Mouse (Mus musculus) embryonic facial prominence, embryonic 11.5 days (tissue): ENCODE measurements around the gene Gm20388. TPM values are rescaled to one million over a fixed set of nuclear protein-coding genes. Genes with fewer than 3 reads are reported as not detected.

Source experiments
- ATAC-seq: fragments of 200-750 bp; cut with Nextera tagmentation; replicated peaks from 2 replicates; pipeline ENCODE4 v1.8.0; 2017; ENCODE audit warnings: low read depth; ENCODE audit not compliant: insufficient number of reproducible peaks, low FRiP score, low TSS enrichment
- DNase-seq: peaks from one replicate; pipeline ENCODE4 v3.0.0-alpha.2; 2015; ENCODE audit warnings: low spot score
- H3K27ac ChIP-seq: fragments of 300-500 bp; sonication (generic); replicated peaks from 2 replicates; pipeline ENCODE4 v1.5.1; 2014; ENCODE audit warnings: mild to moderate bottlenecking, low read depth, low read length, control low read depth
- H3K27me3 ChIP-seq: fragments of 300-500 bp; sonication (generic); 2 replicates; pipeline ENCODE4 v1.6.1; 2014; ENCODE audit warnings: mild to moderate bottlenecking, low read length, moderate library complexity, mixed read lengths; ENCODE audit not compliant: control insufficient read depth, insufficient read depth
- H3K36me3 ChIP-seq: fragments of 300-500 bp; sonication (generic); replicated peaks from 2 replicates; pipeline ENCODE4 v1.6.1; 2014; ENCODE audit warnings: low read depth, mild to moderate bottlenecking, low read length, moderate library complexity, mixed read lengths; ENCODE audit not compliant: control insufficient read depth, insufficient read depth
- H3K4me1 ChIP-seq: fragments of 300-500 bp; sonication (generic); 2 replicates; pipeline ENCODE4 v1.6.1; 2014; ENCODE audit warnings: low read length, mixed read lengths; ENCODE audit not compliant: control insufficient read depth, insufficient read depth
- H3K4me2 ChIP-seq: fragments of 300-500 bp; sonication (generic); 2 replicates; pipeline ENCODE4 v1.6.1; 2014; ENCODE audit warnings: low read depth, mild to moderate bottlenecking, control low read depth, low read length, moderate library complexity
- H3K4me3 ChIP-seq: fragments of 300-500 bp; sonication (generic); 2 replicates; pipeline ENCODE4 v1.5.1; 2014; ENCODE audit warnings: low read depth, low read length, control low read depth
- H3K9ac ChIP-seq: fragments of 300-500 bp; sonication (generic); replicated peaks from 2 replicates; pipeline ENCODE4 v1.6.1; 2014; ENCODE audit warnings: mild to moderate bottlenecking, control low read depth, low read length
- H3K9me3 ChIP-seq: fragments of 300-500 bp; sonication (generic); replicated peaks from 2 replicates; pipeline ENCODE4 v1.6.1; 2016; ENCODE audit warnings: mild to moderate bottlenecking, low read length, inconsistent platforms, mixed read lengths; ENCODE audit not compliant: control insufficient read depth
- WGBS: fragments of 180-500 bp; shearing (Covaris S2); extraction: QIAGEN DNeasy Blood & Tissue Kit; methylation state at CpG from one replicate; pipeline ENCODE4 v1.1.7; 2014; 5-methylcytosine and 5-hydroxymethylcytosine counted together
- polyA plus RNA-seq: library from polyadenylated mRNA; unstranded; fragments of >200 nt; fragmentation: Nextera tagmentation; extraction: Ambion mirVana; gene quantifications from 2 replicates; pipeline ENCODE4 v1.2.1, GENCODE M21; 2014

Gm20388 gene
- polyA plus RNA-seq, 1 experiment from 2014 or later, result 3.1 TPM

GRCm38 (mm10) chr8:123135806-123136205 is 3225.2 kb downstream of the Gm20388 start:
- no peak for DNase-seq
- H3K4me2 ChIP-seq, result no peak overlapping the region

GRCm38 (mm10) chr8:123136287-123136686 is 3225.6 kb downstream of the Gm20388 start:
- H3K4me2 ChIP-seq, result no peak overlapping the region; the same call in 1 of the 2 replicates
- ATAC-seq, result no peak

More at GRCm38 (mm10) chr8:123135806-123136205, 3225.2 kb downstream of the Gm20388 start:
- no peak for ATAC-seq
- Histone ChIP-seq H3K4me1 (no peaks in the 10 kb centered on the region), H3K27ac (no peak overlapping the region), H3K9me3 (no peaks in the 10 kb centered on the region), H3K4me3 (no peak overlapping the region), H3K9ac (no peak overlapping the region), H3K27me3 (no peaks in the 10 kb centered on the region), H3K36me3 (no peaks in the 10 kb centered on the region)
- WGBS, result 43% methylated on average over 9 of the region's 9 CpGs

GRCm38 (mm10) chr8:123137645-123138077 is 3227.0 kb downstream of the Gm20388 start:
- Histone ChIP-seq H3K27ac (no peak overlapping the region; the same call in 1 of the 2 replicates), H3K36me3 (no peaks in the 10 kb centered on the region), H3K9me3 (no peaks in the 10 kb centered on the region), H3K27me3 (no peaks in the 10 kb centered on the region), H3K4me1 (no peaks in the 10 kb centered on the region), H3K9ac (no peak overlapping the region), H3K4me2 (no peak overlapping the region), H3K4me3 (no peak overlapping the region)
- 17% methylated on average over 2 of the region's 2 CpGs for WGBS
- ATAC-seq (peak; percentile 87), DNase-seq (peak; percentile 77)

More at GRCm38 (mm10) chr8:123136287-123136686, 3225.6 kb downstream of the Gm20388 start:
- 79% methylated on average over 9 of the region's 9 CpGs for WGBS
- H3K9ac ChIP-seq, result no peak overlapping the region
- DNase-seq, result no peak
- H3K4me3 ChIP-seq, result no peak overlapping the region
- H3K9me3 ChIP-seq, result no peaks in the 10 kb centered on the region
- no peaks in the 10 kb centered on the region for H3K36me3 ChIP-seq
- H3K27me3 ChIP-seq, result no peaks in the 10 kb centered on the region
- H3K4me1 ChIP-seq, result no peaks in the 10 kb centered on the region
- no peak overlapping the region for H3K27ac ChIP-seq

- no peaks in the 10 kb centered on the region for H3K36me3 ChIP-seq
- 62% methylated on average over 4 of the region's 4 CpGs for WGBS
- DNase-seq (no peak), ATAC-seq (no peak)
- no peak overlapping the region for H3K27ac ChIP-seq
- H3K9me3 ChIP-seq, result no peaks in the 10 kb centered on the region
- no peak overlapping the region for H3K4me3 ChIP-seq
- H3K27me3 ChIP-seq, result no peaks in the 10 kb centered on the region
- no peak overlapping the region for H3K4me2 ChIP-seq
- H3K9ac ChIP-seq, result no peak overlapping the region
- H3K4me1 ChIP-seq, result no peaks in the 10 kb centered on the region
Observed at GRCm38 (mm10) chr8:123138741-123139140, 3228.1 kb downstream of the Gm20388 start.

GRCm38 (mm10) chr8:123141741-123142462 is 3231.3 kb downstream of the Gm20388 start:
- Histone ChIP-seq H3K4me2 (no peak overlapping the region), H3K27me3 (no peaks in the 10 kb centered on the region), H3K27ac (no peak overlapping the region), H3K4me1 (no peaks in the 10 kb centered on the region), H3K9ac (no peak overlapping the region), H3K4me3 (no peak overlapping the region), H3K36me3 (no peaks in the 10 kb centered on the region), H3K9me3 (no peaks in the 10 kb centered on the region)
- ATAC-seq, result no peak
- no peak for DNase-seq
- WGBS, result 81% methylated on average over 14 of the region's 14 CpGs

GRCm38 (mm10) chr8:123145279-123145678 is 3234.6 kb downstream of the Gm20388 start:
- WGBS, result 45% methylated on average over 6 of the region's 6 CpGs
- DNase-seq, result peak; percentile 79
- ATAC-seq, result no peak

GRCm38 (mm10) chr8:123146390-123146789 is 3235.7 kb downstream of the Gm20388 start:
- H3K27me3 ChIP-seq, result no peaks in the 10 kb centered on the region
- DNase-seq (no peak), ATAC-seq (no peak)

More at GRCm38 (mm10) chr8:123145279-123145678, 3234.6 kb downstream of the Gm20388 start:
- H3K9me3 ChIP-seq, result no peaks in the 10 kb centered on the region
- H3K27ac ChIP-seq, result no peak overlapping the region
- H3K36me3 ChIP-seq, result no peaks in the 10 kb centered on the region
- H3K4me3 ChIP-seq, result no peak overlapping the region
- no peak overlapping the region for H3K9ac ChIP-seq
- H3K4me2 ChIP-seq, result no peak overlapping the region
- H3K27me3 ChIP-seq, result no peaks in the 10 kb centered on the region
- no peaks in the 10 kb centered on the region for H3K4me1 ChIP-seq

GRCm38 (mm10) chr8:123150737-123151171 is 3240.1 kb downstream of the Gm20388 start:
- H3K9ac ChIP-seq, result no peak overlapping the region
- H3K36me3 ChIP-seq, result no peaks in the 10 kb centered on the region
- no peak for ATAC-seq
- H3K27me3 ChIP-seq, result no peaks in the 10 kb centered on the region
- 55% methylated on average over 9 of the region's 9 CpGs for WGBS
- no peak overlapping the region for H3K27ac ChIP-seq
- no peaks in the 10 kb centered on the region for H3K4me1 ChIP-seq
- H3K4me2 ChIP-seq, result no peak overlapping the region
- no peak for DNase-seq
- H3K4me3 ChIP-seq, result no peak overlapping the region
- no peaks in the 10 kb centered on the region for H3K9me3 ChIP-seq

More at GRCm38 (mm10) chr8:123146390-123146789, 3235.7 kb downstream of the Gm20388 start:
- Histone ChIP-seq H3K4me3 (no peak overlapping the region), H3K36me3 (no peaks in the 10 kb centered on the region), H3K9me3 (no peaks in the 10 kb centered on the region), H3K4me1 (no peaks in the 10 kb centered on the region), H3K9ac (no peak overlapping the region; the same call in 1 of the 2 replicates), H3K4me2 (no peak overlapping the region), H3K27ac (no peak overlapping the region)
- 78% methylated on average over 7 of the region's 7 CpGs for WGBS
